Mouse (Mus musculus) brown adipose tissue, adult 24 weeks (tissue): ENCODE results near the gene Apela. TPM values are rescaled to one million over a fixed set of nuclear protein-coding genes. Genes with fewer than 3 reads are reported as not detected.

Experiments used
- H3K27ac ChIP-seq: fragments of 200-500 bp; replicated peaks from 2 replicates; pipeline ENCODE4 v1.5.1; 2012; ENCODE audit warnings: low read depth, mild to moderate bottlenecking, low read length
- H3K4me1 ChIP-seq: fragments of 200-500 bp; 2 replicates; pipeline ENCODE4 v1.6.1; 2012; ENCODE audit warnings: low read length, mixed read lengths; ENCODE audit not compliant: control insufficient read depth, insufficient read depth, insufficient read length
- H3K4me3 ChIP-seq: fragments of 200-500 bp; 2 replicates; pipeline ENCODE4 v1.5.1; 2012; ENCODE audit warnings: low read depth, mild to moderate bottlenecking, low read length, moderate library complexity; ENCODE audit not compliant: insufficient read depth
- polyA plus RNA-seq: library from polyadenylated mRNA; stranded (reverse); fragments of >200 nt; gene quantifications from 2 replicates; pipeline ENCODE4 v1.2.4, GENCODE M21; 2012; ENCODE audit not compliant: missing spikeins, insufficient read depth, insufficient read length

Apela gene
- not detected in 2 replicates for polyA plus RNA-seq

GRCm38 (mm10) chr8:65037117-65037533 lies at the start of gene Apela:
TSS of gene Apela (minus strand) at chr8:65037336.
- no peaks in the 10 kb centered on the region for H3K4me1 ChIP-seq
- H3K4me3 ChIP-seq: peak within 1 kb of the TSS; percentile 30; the same call in 1 of the 2 replicates
- H3K27ac ChIP-seq: no peak within 1 kb of the TSS

GRCm38 (mm10) chr8:65085680-65086079 lies 48.5 kb upstream of the Apela start:
- H3K4me3 ChIP-seq: no peak overlapping the region
- H3K4me1 ChIP-seq: peaks cover 9% of the 10 kb centered on the region
- H3K27ac ChIP-seq: no peak overlapping the region

- no peak overlapping the region for H3K27ac ChIP-seq
- H3K4me3 ChIP-seq: no peak overlapping the region
- peaks cover 2% of the 10 kb centered on the region; the same call in 1 of the 2 replicates for H3K4me1 ChIP-seq
Measured at GRCm38 (mm10) chr8:65080731-65081130, 43.6 kb upstream of the Apela start.

- H3K4me3 ChIP-seq: no peak within 1 kb of the TSS
- no peaks in the 10 kb centered on the region for H3K4me1 ChIP-seq
- H3K27ac ChIP-seq: no peak within 1 kb of the TSS
Measured at GRCm38 (mm10) chr8:65074733-65075132, 37.6 kb upstream of the Apela start, which contains the start of gene Gm10663. TSS of gene Gm10663 (plus strand) at chr8:65075033.

- Histone ChIP-seq H3K27ac (no peak overlapping the region), H3K4me1 (no peaks in the 10 kb centered on the region), H3K4me3 (no peak overlapping the region)
Measured at GRCm38 (mm10) chr8:65070996-65071395, 33.9 kb upstream of the Apela start.

- no peak overlapping the region for H3K4me3 ChIP-seq
- no peaks in the 10 kb centered on the region for H3K4me1 ChIP-seq
- no peak overlapping the region; the same call in 1 of the 2 replicates for H3K27ac ChIP-seq
Measured at GRCm38 (mm10) chr8:65068473-65068819, 31.3 kb upstream of the Apela start.

GRCm38 (mm10) chr8:65067694-65068472 lies 30.7 kb upstream of the Apela start:
- peak overlapping the region; percentile 90 for H3K27ac ChIP-seq

GRCm38 (mm10) chr8:65067031-65067430 lies 29.9 kb upstream of the Apela start:
- Histone ChIP-seq H3K27ac (no peak overlapping the region), H3K4me1 (no peaks in the 10 kb centered on the region), H3K4me3 (no peak overlapping the region)

More at GRCm38 (mm10) chr8:65067694-65068472, 30.7 kb upstream of the Apela start:
- Histone ChIP-seq H3K4me3 (peak overlapping the region; percentile 34), H3K4me1 (no peaks in the 10 kb centered on the region)

GRCm38 (mm10) chr8:65065622-65066021 lies 28.5 kb upstream of the Apela start:
- H3K4me1 ChIP-seq: no peaks in the 10 kb centered on the region
- no peak overlapping the region for H3K4me3 ChIP-seq
- H3K27ac ChIP-seq: no peak overlapping the region

GRCm38 (mm10) chr8:65064071-65064470 lies 26.9 kb upstream of the Apela start:
- H3K27ac ChIP-seq: no peak overlapping the region
- no peaks in the 10 kb centered on the region for H3K4me1 ChIP-seq
- H3K4me3 ChIP-seq: no peak overlapping the region

- H3K27ac ChIP-seq: no peak overlapping the region
- no peaks in the 10 kb centered on the region for H3K4me1 ChIP-seq
- no peak overlapping the region for H3K4me3 ChIP-seq
Measured at GRCm38 (mm10) chr8:65062195-65062594, 25.1 kb upstream of the Apela start.

GRCm38 (mm10) chr8:65056722-65057121 lies 19.6 kb upstream of the Apela start:
- H3K4me1 ChIP-seq: no peaks in the 10 kb centered on the region
- no peak overlapping the region for H3K4me3 ChIP-seq
- H3K27ac ChIP-seq: no peak overlapping the region

- H3K4me3 ChIP-seq: no peak overlapping the region
- no peak overlapping the region for H3K27ac ChIP-seq
- H3K4me1 ChIP-seq: no peaks in the 10 kb centered on the region
Measured at GRCm38 (mm10) chr8:65053968-65054367, 16.8 kb upstream of the Apela start.

- Histone ChIP-seq H3K4me3 (no peak overlapping the region), H3K4me1 (no peaks in the 10 kb centered on the region), H3K27ac (no peak overlapping the region)
Measured at GRCm38 (mm10) chr8:65053554-65053953, 16.4 kb upstream of the Apela start.

- no peaks in the 10 kb centered on the region for H3K4me1 ChIP-seq
- no peak overlapping the region for H3K27ac ChIP-seq
- H3K4me3 ChIP-seq: no peak overlapping the region
Measured at GRCm38 (mm10) chr8:65047801-65048200, 10.7 kb upstream of the Apela start.

GRCm38 (mm10) chr8:65047193-65047592 lies 10.1 kb upstream of the Apela start:
- no peak overlapping the region for H3K4me3 ChIP-seq

More at GRCm38 (mm10) chr8:65047193-65047592, 10.1 kb upstream of the Apela start:
- Histone ChIP-seq H3K27ac (no peak overlapping the region), H3K4me1 (no peaks in the 10 kb centered on the region)
